Mouse (Mus musculus) kidney, embryonic 14.5 days (tissue): ENCODE data around the gene Pou6f1. TPM values are rescaled to one million over a fixed set of nuclear protein-coding genes. Genes with fewer than 3 reads are reported as not detected.

Experiments used
- ATAC-seq: fragments of 200-750 bp; cut with Nextera tagmentation; 2 replicates; pipeline ENCODE4 v1.8.0; 2017; ENCODE audit warnings: moderate number of reproducible peaks, mild to moderate bottlenecking, moderate TSS enrichment, moderate library complexity; ENCODE audit not compliant: low FRiP score, low TSS enrichment
- H3K27ac ChIP-seq: fragments of 300-500 bp; sonication (generic); 2 replicates; pipeline ENCODE4 v1.5.1; 2014; ENCODE audit warnings: low read depth, mild to moderate bottlenecking, low read length, moderate library complexity, mixed read lengths
- H3K27me3 ChIP-seq: fragments of 300-500 bp; sonication (generic); 2 replicates; pipeline ENCODE4 v1.6.1; 2014; ENCODE audit warnings: mild to moderate bottlenecking, low read length; ENCODE audit not compliant: control insufficient read depth, insufficient read depth
- H3K36me3 ChIP-seq: fragments of 300-500 bp; sonication (generic); 2 replicates; pipeline ENCODE4 v1.6.1; 2014; ENCODE audit warnings: low read length, mixed read lengths; ENCODE audit not compliant: control insufficient read depth, insufficient read depth
- H3K4me1 ChIP-seq: fragments of 300-500 bp; sonication (generic); 2 replicates; pipeline ENCODE4 v1.6.1; 2014; ENCODE audit warnings: low read length, mixed read lengths; ENCODE audit not compliant: control insufficient read depth, insufficient read depth
- H3K4me2 ChIP-seq: fragments of 300-500 bp; sonication (generic); replicated peaks from 2 replicates; pipeline ENCODE4 v1.6.1; 2014; ENCODE audit warnings: low read depth, mild to moderate bottlenecking, low read length
- H3K4me3 ChIP-seq: fragments of 300-500 bp; sonication (generic); 2 replicates; pipeline ENCODE4 v1.5.1; 2014; ENCODE audit warnings: mild to moderate bottlenecking, low read length
- H3K9ac ChIP-seq: fragments of 300-500 bp; sonication (generic); 2 replicates; pipeline ENCODE4 v1.6.1; 2014; ENCODE audit warnings: low read depth, mild to moderate bottlenecking, low read length, moderate library complexity
- H3K9me3 ChIP-seq: fragments of 300-500 bp; sonication (generic); 2 replicates; pipeline ENCODE4 v1.6.1; 2016; ENCODE audit warnings: low read length; ENCODE audit not compliant: control insufficient read depth
- WGBS: fragments of 180-500 bp; shearing (Covaris S2); extraction: QIAGEN DNeasy Blood & Tissue Kit; methylation state at CpG from one replicate; pipeline ENCODE4 v1.1.7; 2014; 5-methylcytosine and 5-hydroxymethylcytosine counted together
- polyA plus RNA-seq: library from polyadenylated mRNA; unstranded; fragments of >200 nt; fragmentation: Nextera tagmentation; extraction: Ambion mirVana; gene quantifications from 2 replicates; pipeline ENCODE4 v1.2.1, GENCODE M21; 2014

Gene Pou6f1
- 9.6 and 14.6 TPM in 2 replicates for polyA plus RNA-seq

GRCm38 (mm10) chr15:100599276-100600046 lies at the start of gene Pou6f1:
TSS of gene Pou6f1 (minus strand) at chr15:100599984.
- Histone ChIP-seq H3K4me2 (peak within 1 kb of the TSS; percentile 98), H3K36me3 (no peaks in the 10 kb centered on the region), H3K27ac (peak within 1 kb of the TSS; percentile 59), H3K4me1 (peaks cover 7% of the 10 kb centered on the region; the same call in 1 of the 2 replicates), H3K9me3 (no peaks in the 10 kb centered on the region), H3K27me3 (peaks cover 6% of the 10 kb centered on the region; the same call in 1 of the 2 replicates), H3K4me3 (peak within 1 kb of the TSS; percentile 80), H3K9ac (peak within 1 kb of the TSS; percentile 87)
- ATAC-seq: peak; percentile 74
- under 1% methylated on average over 72 of the region's 76 CpGs for WGBS

- no peaks in the 10 kb centered on the region for H3K27me3 ChIP-seq
- no peak overlapping the region for H3K4me3 ChIP-seq
- no peak for ATAC-seq
- H3K4me2 ChIP-seq: no peak overlapping the region
- H3K9me3 ChIP-seq: no peaks in the 10 kb centered on the region
- no peaks in the 10 kb centered on the region for H3K4me1 ChIP-seq
- 76% methylated on average over 6 of the region's 6 CpGs for WGBS
- no peak overlapping the region for H3K9ac ChIP-seq
- H3K36me3 ChIP-seq: no peaks in the 10 kb centered on the region
- no peak overlapping the region for H3K27ac ChIP-seq
Measured at GRCm38 (mm10) chr15:100646161-100646560, 46.4 kb upstream of the Pou6f1 start.

DNA sequence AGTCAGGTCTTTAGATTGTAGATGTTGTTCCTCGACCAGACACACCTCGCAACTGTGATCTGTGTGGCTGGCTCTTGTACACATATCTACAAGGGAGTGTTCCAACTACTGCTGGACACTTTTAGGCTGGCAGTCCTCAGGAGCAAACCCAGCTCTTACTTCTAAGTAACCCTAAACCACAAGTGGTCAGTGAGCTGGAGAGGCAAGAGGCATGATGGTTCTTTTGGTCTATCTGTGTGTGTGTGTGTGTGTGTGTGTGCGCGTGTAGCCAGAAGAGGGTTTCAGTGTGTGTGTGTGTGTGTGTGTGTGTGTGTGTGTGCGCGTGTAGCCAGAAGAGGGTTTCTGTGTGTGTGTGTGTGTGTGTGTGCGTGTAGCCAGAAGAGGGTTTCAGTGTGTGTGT lies 42.7 kb upstream of the Pou6f1 start:
- Histone ChIP-seq H3K4me2 (no peak overlapping the region), H3K4me1 (peaks cover 8% of the 10 kb centered on the region; the same call in 1 of the 2 replicates), H3K27me3 (peaks cover 4% of the 10 kb centered on the region; the same call in 1 of the 2 replicates), H3K27ac (no peak overlapping the region), H3K9ac (no peak overlapping the region), H3K4me3 (no peak overlapping the region), H3K36me3 (no peaks in the 10 kb centered on the region), H3K9me3 (no peaks in the 10 kb centered on the region)
- ATAC-seq: no peak
- WGBS: 89% methylated on average over 7 of the region's 7 CpGs

GRCm38 (mm10) chr15:100641226-100641810 lies 41.5 kb upstream of the Pou6f1 start:
- Histone ChIP-seq H3K4me2 (no peak overlapping the region), H3K27me3 (peaks cover 6% of the 10 kb centered on the region), H3K4me1 (peaks cover 19% of the 10 kb centered on the region; the same call in 1 of the 2 replicates), H3K9me3 (no peaks in the 10 kb centered on the region), H3K9ac (no peak overlapping the region), H3K36me3 (no peaks in the 10 kb centered on the region), H3K4me3 (no peak overlapping the region), H3K27ac (no peak overlapping the region)
- WGBS: 71% methylated on average over 15 of the region's 16 CpGs
- ATAC-seq: no peak

DNA sequence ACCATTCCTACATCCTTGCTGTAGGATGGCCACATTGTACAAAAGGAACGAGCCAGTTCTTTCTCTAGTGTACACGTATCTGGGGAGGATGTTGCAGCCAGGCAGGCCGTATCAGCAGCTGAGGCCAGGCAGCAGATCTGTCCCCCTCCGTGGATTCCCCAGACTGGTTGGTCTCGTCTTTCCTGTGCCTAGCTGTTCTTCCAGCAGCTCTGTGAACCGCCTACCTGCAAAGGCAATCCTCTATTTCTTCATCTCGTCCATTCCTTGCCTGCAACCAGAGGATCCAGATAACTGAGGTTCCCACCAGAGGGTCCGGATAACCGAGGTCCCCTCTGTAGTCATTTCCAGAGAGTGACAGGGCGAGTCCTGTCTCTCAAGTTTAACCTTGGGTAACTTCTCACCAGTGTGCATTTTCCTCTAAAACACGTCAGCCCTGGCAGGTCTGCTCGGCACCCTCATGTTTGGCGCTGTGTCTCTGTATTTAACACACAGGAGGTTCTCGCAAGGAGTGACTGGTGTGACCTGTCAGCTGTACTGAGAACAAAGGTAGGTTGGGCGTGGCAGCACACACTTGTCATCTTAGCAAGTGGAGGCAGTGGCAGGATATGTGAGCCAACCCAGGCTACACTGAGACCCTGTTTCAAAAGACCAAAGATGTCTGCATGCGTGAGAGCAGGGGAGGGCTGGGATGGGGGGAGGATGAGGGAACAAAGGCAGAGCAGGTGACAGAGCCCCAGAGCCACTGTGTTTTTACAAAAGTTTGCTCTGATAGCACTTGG lies 40.4 kb upstream of the Pou6f1 start:
- Histone ChIP-seq H3K36me3 (no peaks in the 10 kb centered on the region), H3K27me3 (peaks cover 18% of the 10 kb centered on the region), H3K4me2 (no peak overlapping the region), H3K27ac (no peak overlapping the region), H3K4me3 (no peak overlapping the region), H3K4me1 (peaks cover 26% of the 10 kb centered on the region; the same call in 1 of the 2 replicates), H3K9ac (no peak overlapping the region), H3K9me3 (no peaks in the 10 kb centered on the region)
- ATAC-seq: no peak
- WGBS: 72% methylated on average over 16 of the region's 16 CpGs

DNA sequence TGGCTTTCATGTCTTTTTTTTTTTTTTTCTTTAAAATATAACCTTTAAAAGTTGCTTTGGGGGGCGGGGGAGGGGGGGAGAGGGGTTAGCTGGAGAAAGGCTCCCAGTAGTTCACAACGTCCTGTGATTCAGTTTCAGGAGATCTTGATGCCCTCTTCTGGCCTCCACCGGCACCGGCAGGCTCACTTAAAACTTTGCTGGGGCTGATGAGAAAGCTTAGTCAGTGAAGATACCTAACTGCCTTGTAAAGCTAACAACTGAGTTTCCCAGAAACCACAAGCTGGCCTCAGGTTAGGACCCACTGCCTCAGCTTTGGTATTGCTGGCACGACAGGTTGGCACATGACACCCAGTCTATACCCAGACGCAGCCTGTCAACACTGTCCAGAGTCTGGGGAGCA lies 37.9 kb upstream of the Pou6f1 start:
- Histone ChIP-seq H3K4me2 (peak overlapping the region; percentile 95; the same call in 1 of the 2 replicates), H3K9me3 (no peaks in the 10 kb centered on the region), H3K4me1 (peaks cover 26% of the 10 kb centered on the region; the same call in 1 of the 2 replicates), H3K9ac (no peak overlapping the region; the same call in 1 of the 2 replicates), H3K36me3 (no peaks in the 10 kb centered on the region), H3K27me3 (peaks cover 25% of the 10 kb centered on the region), H3K27ac (no peak overlapping the region), H3K4me3 (no peak overlapping the region; the same call in 1 of the 2 replicates)
- 9% methylated on average over 6 of the region's 6 CpGs for WGBS
- no peak; the same call in 1 of the 2 replicates for ATAC-seq

DNA sequence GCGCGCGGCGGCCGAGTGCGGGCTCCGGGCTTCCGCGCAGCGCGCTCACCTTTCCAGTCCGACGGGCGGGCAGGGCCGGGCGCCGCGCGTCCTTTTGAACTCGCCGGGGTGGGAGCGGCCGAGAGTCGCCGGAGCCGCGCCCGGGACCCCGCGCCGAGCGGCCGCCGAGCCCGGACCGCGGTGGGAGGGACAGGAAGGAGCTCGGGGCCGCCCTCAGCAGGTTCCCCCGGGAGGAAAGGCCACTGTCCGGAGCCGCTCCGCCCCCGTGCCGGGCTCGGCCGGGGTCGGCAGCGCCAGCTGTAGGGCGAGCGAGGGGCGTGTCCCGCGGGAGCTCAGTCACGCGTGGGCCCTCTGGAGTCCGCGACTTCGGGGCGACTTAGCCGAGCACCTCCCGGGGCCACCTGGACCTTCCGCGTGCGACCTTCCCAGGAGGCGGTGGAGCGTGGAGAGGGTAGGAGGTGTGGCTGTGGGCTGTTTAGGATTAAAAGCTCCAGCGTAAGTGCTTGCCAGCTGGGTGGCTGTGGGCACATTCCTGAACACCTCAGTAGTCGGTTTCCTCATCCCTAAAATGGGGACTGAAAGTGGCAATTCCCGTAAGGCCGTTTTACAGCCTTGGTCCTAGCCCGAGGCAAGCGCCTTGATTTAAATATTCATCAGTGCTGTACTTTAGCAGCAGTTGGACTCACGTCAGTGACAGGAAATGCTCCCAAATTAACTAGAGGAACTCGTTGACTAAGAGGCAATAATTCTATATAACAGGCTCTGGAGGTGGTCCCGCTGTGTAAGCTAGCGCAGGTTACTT lies 37.1 kb upstream of the Pou6f1 start, which contains the start of gene Smagp:
TSS of gene Smagp (minus strand) at position 241 of the 802 bp plus-strand sequence.
- peak; percentile 63 for ATAC-seq
- no peaks in the 10 kb centered on the region for H3K36me3 ChIP-seq
- no peaks in the 10 kb centered on the region for H3K9me3 ChIP-seq
- H3K4me2 ChIP-seq: peak within 1 kb of the TSS; percentile 95
- peaks cover 25% of the 10 kb centered on the region for H3K27me3 ChIP-seq
- H3K9ac ChIP-seq: peak within 1 kb of the TSS; percentile 53
- peaks cover 26% of the 10 kb centered on the region; the same call in 1 of the 2 replicates for H3K4me1 ChIP-seq
- WGBS: under 1% methylated on average over 74 of the region's 77 CpGs
- H3K4me3 ChIP-seq: peak within 1 kb of the TSS; percentile 62
- H3K27ac ChIP-seq: peak within 1 kb of the TSS; percentile 30; the same call in 1 of the 2 replicates
